Mouse (Mus musculus) heart, postnatal 14 days (tissue): ENCODE measurements around the gene Rin2. TPM values are rescaled to one million over a fixed set of nuclear protein-coding genes. Genes with fewer than 3 reads are reported as not detected.
A peak's percentile ranks its signal among the peaks of the same experiment; 100 is the strongest.

Experiments
- DNase-seq, 2 experiments: peaks; one replicate each; pipeline ENCODE4 v3.0.0; 2021 to 2022
- intact Hi-C: fragments of 180-260 bp; cut with DNase I; formaldehyde crosslinking; loops from one replicate; pipeline ENCODE4 v1.15.1; 2025
- total RNA-seq, 2 experiments: library from RNA; stranded (reverse); gene quantifications; 2 replicates each; pipeline ENCODE4 v1.2.3; 2021

Gene Rin2
- total RNA-seq, 2 experiments from 2014 or later = 18.3 to 22.6 TPM

GRCm38 (mm10) chr2:145822013-145822782, 147.2 kb downstream of the Rin2 start:
- intact Hi-C loops = loop anchor here (5.0 kb wide), 1 partner anchor 40 kb away; no protein-coding TSS in a partner anchor
- peak; percentile 35 to 36 for DNase-seq

- intact Hi-C loops = loop anchor here (5.0 kb wide), 1 partner anchor 39 kb away; no protein-coding TSS in a partner anchor
- DNase-seq = no peak
Observed at GRCm38 (mm10) chr2:145822783-145823729, 148.0 kb downstream of the Rin2 start.

GRCm38 (mm10) chr2:145824749-145825148, 149.7 kb downstream of the Rin2 start:
- no peak for DNase-seq
- intact Hi-C loops = loop anchor here (5.0 kb wide), 1 partner anchor 38 kb away; no protein-coding TSS in a partner anchor

GRCm38 (mm10) chr2:145825221-145825620, 150.2 kb downstream of the Rin2 start:
- intact Hi-C loops = no loop called here
- no peak for DNase-seq

GRCm38 (mm10) chr2:145827930-145828329, 152.9 kb downstream of the Rin2 start:
- intact Hi-C loops = no loop called here
- no peak for DNase-seq

- no peak for DNase-seq
- intact Hi-C loops = no loop called here
Observed at GRCm38 (mm10) chr2:145828603-145829002, 153.6 kb downstream of the Rin2 start.

- no peak for DNase-seq
Observed at GRCm38 (mm10) chr2:145829231-145829630, 154.2 kb downstream of the Rin2 start.

GRCm38 (mm10) chr2:145830417-145830816, 155.4 kb downstream of the Rin2 start:
- intact Hi-C loops = no loop called here
- no peak for DNase-seq

More at GRCm38 (mm10) chr2:145829231-145829630, 154.2 kb downstream of the Rin2 start:
- intact Hi-C loops = no loop called here

- intact Hi-C loops = no loop called here
- DNase-seq = peak; percentile 52 to 62
Observed at GRCm38 (mm10) chr2:145831949-145832835, 157.2 kb downstream of the Rin2 start.

GRCm38 (mm10) chr2:145832836-145833221, 157.8 kb downstream of the Rin2 start:
- no peak for DNase-seq
- intact Hi-C loops = no loop called here

GRCm38 (mm10) chr2:145833341-145833740, 158.3 kb downstream of the Rin2 start:
- DNase-seq = peak in 1 of 2 experiments; percentile 32
- intact Hi-C loops = no loop called here

GRCm38 (mm10) chr2:145835920-145836319, 160.9 kb downstream of the Rin2 start:
- intact Hi-C loops = no loop called here
- DNase-seq = no peak

- intact Hi-C loops = no loop called here
- no peak for DNase-seq
Observed at GRCm38 (mm10) chr2:145838675-145839074, 163.7 kb downstream of the Rin2 start.

- intact Hi-C loops = no loop called here
- no peak for DNase-seq
Observed at GRCm38 (mm10) chr2:145839565-145840315, 164.7 kb downstream of the Rin2 start.

GRCm38 (mm10) chr2:145840320-145840719, 165.3 kb downstream of the Rin2 start:
- intact Hi-C loops = no loop called here
- no peak for DNase-seq

- intact Hi-C loops = no loop called here
- no peak for DNase-seq
Observed at GRCm38 (mm10) chr2:145840910-145841870, 166.2 kb downstream of the Rin2 start.

GRCm38 (mm10) chr2:145843322-145843721, 168.3 kb downstream of the Rin2 start:
- DNase-seq = no peak
- intact Hi-C loops = no loop called here

- intact Hi-C loops = no loop called here
- no peak for DNase-seq
Observed at GRCm38 (mm10) chr2:145846595-145846994, 171.6 kb downstream of the Rin2 start.
